Mouse (Mus musculus) spleen, adult 2 months (tissue): ENCODE results near the gene Xlr5c. TPM values are rescaled to one million over a fixed set of nuclear protein-coding genes. Genes with fewer than 3 reads are reported as not detected.
"Not testable (repeated sequence)": the region's sequence is repeated elsewhere in the genome, so short reads cannot be mapped to it uniquely, and the experiment has no call there.

ENCODE experiments used
- DNase-seq, 2 experiments: peaks; one replicate each; pipeline versions ENCODE4 v3.0.0 to v3.0.0-alpha.2; 2012 to 2021; ENCODE audit warnings: low spot score in 2 of 2, low read depth in 1 of 2
- H3K27ac ChIP-seq: fragments of 200-500 bp; 2 replicates; pipeline ENCODE4 v1.5.1; 2012; ENCODE audit warnings: low read length, inconsistent platforms; ENCODE audit not compliant: insufficient read depth
- H3K27me3 ChIP-seq: fragments of 200-500 bp; 2 replicates; pipeline ENCODE4 v1.6.1; 2012; ENCODE audit warnings: mild to moderate bottlenecking, moderate library complexity, low read length, inconsistent platforms; ENCODE audit not compliant: control insufficient read depth, insufficient read depth
- H3K36me3 ChIP-seq: fragments of 200-500 bp; 2 replicates; pipeline ENCODE4 v1.6.1; 2012; ENCODE audit warnings: mild to moderate bottlenecking, low read length, inconsistent platforms; ENCODE audit not compliant: control insufficient read depth, insufficient read depth
- H3K4me1 ChIP-seq: fragments of 200-500 bp; 2 replicates; pipeline ENCODE4 v1.6.1; 2011; ENCODE audit warnings: inconsistent platforms; ENCODE audit not compliant: control insufficient read depth, insufficient read depth, insufficient read length
- H3K4me3 ChIP-seq: fragments of 200-500 bp; 2 replicates; pipeline ENCODE4 v1.5.1; 2011; ENCODE audit warnings: mild to moderate bottlenecking, inconsistent platforms; ENCODE audit not compliant: insufficient read depth, insufficient read length; ENCODE audit errors: extremely low read depth
- CTCF ChIP-seq: fragments of 200-500 bp; IDR thresholded peaks from 2 replicates; pipeline ENCODE4 v1.5.1; 2011; ENCODE audit warnings: mild to moderate bottlenecking, inconsistent platforms; ENCODE audit not compliant: insufficient read depth, insufficient read length, insufficient replicate concordance; ENCODE audit errors: extremely low read depth
- POLR2A ChIP-seq: fragments of 200-500 bp; IDR thresholded peaks from 2 replicates; pipeline ENCODE4 v1.6.1; 2011; ENCODE audit warnings: low read depth, low read length, inconsistent platforms
- whole genome bisulfite sequencing: fragments of 180-500 bp; shearing (Covaris S2); methylation state at CpG from one replicate; pipeline ENCODE4 v1.1.7; 2018; 5-methylcytosine and 5-hydroxymethylcytosine counted together
- polyA plus RNA-seq: library from polyadenylated mRNA; depleted of rRNA; stranded (reverse); fragments of >200 nt; gene quantifications from 2 replicates; pipeline ENCODE4 v1.2.3, GENCODE M21; 2012; rRNA removed

Gene Xlr5c
- polyA plus RNA-seq: not detected in 2 replicates

DNA sequence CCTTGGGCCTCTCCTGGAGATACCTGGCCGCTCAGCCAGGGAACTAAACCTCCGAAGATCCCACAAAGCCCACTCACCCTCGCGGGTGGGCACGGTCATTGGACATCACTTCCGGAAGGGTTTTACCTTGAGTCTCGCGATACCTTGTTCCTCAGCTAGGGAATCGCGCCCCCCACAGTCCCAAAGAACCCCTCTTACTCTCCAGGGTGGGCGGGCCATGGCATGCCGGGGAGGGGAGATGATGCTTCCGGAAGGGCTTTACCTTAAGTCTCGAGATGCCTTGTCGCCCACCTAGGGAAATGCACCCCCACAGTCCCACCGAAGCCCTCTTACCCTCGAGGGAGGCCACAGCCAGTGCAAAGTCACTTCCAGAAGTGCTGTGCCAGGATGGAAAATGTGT, at the start of gene Xlr5c, which contains the start of gene Xlr5a:
Xlr5c (minus strand) TSS at position 101 of the 400 bp plus-strand sequence.
Xlr5a (minus strand) TSS at position 101 of the 400 bp plus-strand sequence.
- not testable (repeated sequence) for H3K4me1 ChIP-seq, H3K36me3 ChIP-seq, H3K27ac ChIP-seq, DNase-seq, H3K27me3 ChIP-seq, H3K4me3 ChIP-seq
- WGBS: 95% methylated on average over 16 of the region's 17 CpGs

DNA sequence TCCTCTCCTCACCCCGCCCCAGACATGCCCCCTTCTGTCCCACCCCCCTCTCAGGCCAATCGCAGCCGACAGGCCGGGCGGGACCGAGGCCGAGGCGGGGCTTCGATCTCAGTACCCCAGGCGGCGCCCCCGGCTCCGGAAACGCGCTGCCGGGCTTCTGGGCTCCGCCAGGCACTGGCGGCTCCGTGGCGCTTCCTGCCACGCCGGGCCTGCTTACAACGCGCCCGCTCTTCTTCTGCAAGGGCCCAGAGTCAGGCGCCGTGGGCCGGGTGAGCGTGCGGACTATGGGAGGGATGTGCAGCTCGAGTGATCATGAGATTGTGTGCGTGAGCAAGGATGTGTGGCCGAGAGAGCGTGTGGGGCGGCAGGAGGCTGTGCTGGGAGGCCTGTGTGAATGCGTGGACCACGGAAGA, 49.7 kb upstream of the Xlr5c start, which contains the start of gene Zfp275:
Zfp275 (plus strand) TSS at position 139 of the 413 bp plus-strand sequence.
- H3K36me3 ChIP-seq: no peaks in the 10 kb centered on the region
- DNase-seq: peak; percentile 36 to 72
- WGBS: 20% methylated on average over 37 of the region's 37 CpGs
- H3K27me3 ChIP-seq: no peaks in the 10 kb centered on the region
- peak; percentile 51; the same call in 1 of the 2 replicates for TF ChIP-seq POLR2A
- TF ChIP-seq CTCF: no peak
- H3K27ac ChIP-seq: peak within 1 kb of the TSS; percentile 82
- no peaks in the 10 kb centered on the region for H3K4me1 ChIP-seq
- H3K4me3 ChIP-seq: peak within 1 kb of the TSS; percentile 98

DNA sequence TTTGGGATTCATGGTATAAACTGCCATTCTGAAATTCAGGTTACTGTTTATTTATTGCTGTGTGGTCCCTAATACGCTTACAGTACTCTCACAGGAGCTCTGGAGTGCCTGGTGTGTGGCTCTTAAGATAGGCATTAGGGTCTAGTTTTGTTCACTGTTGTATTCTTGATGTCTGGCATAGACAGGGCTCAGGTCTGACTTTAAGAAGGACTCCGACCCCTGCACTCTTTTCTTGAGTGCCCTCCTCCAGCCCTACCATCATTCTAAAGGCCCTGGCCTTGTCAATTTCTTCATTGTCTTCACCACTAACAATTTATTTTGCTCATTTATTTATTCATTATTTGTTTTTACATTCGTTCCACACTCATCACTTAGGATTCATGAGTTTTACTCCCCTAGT, 49.3 kb upstream of the Xlr5c start:
- no peak for DNase-seq

DNA sequence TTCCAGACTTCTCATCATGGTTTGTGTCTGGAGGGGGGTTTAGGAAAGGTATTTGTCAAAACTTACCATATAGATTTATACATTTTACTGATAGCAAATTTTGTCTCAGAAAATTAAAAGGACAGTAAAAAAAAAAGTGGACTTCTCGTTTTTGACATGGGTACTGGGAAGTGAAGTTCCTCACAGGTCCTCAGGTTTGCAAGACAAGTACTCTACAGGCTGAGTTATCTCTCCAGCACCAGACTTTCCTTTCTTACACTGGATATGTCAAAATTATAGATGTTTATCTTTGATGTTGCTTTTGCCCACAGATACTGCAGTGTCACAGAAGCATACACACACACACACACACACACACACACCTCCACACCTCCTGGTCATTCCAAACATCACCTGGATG, 48.7 kb upstream of the Xlr5c start:
- H3K4me3 ChIP-seq: no peak overlapping the region
- no peaks in the 10 kb centered on the region for H3K27me3 ChIP-seq
- TF ChIP-seq POLR2A: no peak
- no peak overlapping the region for H3K27ac ChIP-seq
- WGBS: 33% methylated on average over 1 of the region's 1 CpGs
- H3K36me3 ChIP-seq: no peaks in the 10 kb centered on the region
- H3K4me1 ChIP-seq: no peaks in the 10 kb centered on the region
- DNase-seq: no peak

More for the DNA sequence above, 49.3 kb upstream of the Xlr5c start:
- no peak overlapping the region for H3K4me3 ChIP-seq
- no peaks in the 10 kb centered on the region for H3K36me3 ChIP-seq
- no peaks in the 10 kb centered on the region for H3K4me1 ChIP-seq
- no peaks in the 10 kb centered on the region for H3K27me3 ChIP-seq
- WGBS: 52% methylated on average over 3 of the region's 3 CpGs
- H3K27ac ChIP-seq: no peak overlapping the region
- TF ChIP-seq POLR2A: no peak
- TF ChIP-seq CTCF: no peak

DNA sequence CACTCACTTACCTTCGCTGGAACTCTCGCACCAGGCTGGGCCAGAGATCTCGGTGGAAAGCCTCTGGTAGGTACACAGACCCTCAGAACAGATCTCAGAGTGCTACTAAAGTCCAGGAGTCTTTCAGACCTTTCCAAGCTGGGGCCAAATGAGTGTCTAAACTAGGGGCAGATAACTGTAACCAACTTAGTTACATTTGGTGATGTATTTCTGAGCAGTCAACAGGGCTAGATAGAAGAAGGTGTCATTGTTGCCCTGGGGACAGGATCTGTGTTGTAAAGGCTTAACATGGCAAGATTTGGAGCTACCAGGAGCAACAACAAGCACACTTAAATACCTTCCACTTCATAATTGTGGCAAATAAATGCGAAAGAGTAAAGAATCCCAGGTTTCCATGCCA, 44.0 kb upstream of the Xlr5c start, which contains the start of gene Gm45015:
Gm45015 (minus strand) TSS at position 101 of the 400 bp plus-strand sequence.
- Histone ChIP-seq H3K27ac (no peak within 1 kb of the TSS), H3K4me1 (no peaks in the 10 kb centered on the region), H3K27me3 (no peaks in the 10 kb centered on the region), H3K36me3 (no peaks in the 10 kb centered on the region), H3K4me3 (no peak within 1 kb of the TSS)
- WGBS: 89% methylated on average over 4 of the region's 4 CpGs
- no peak for DNase-seq
- TF ChIP-seq POLR2A: no peak
- no peak for TF ChIP-seq CTCF

DNA sequence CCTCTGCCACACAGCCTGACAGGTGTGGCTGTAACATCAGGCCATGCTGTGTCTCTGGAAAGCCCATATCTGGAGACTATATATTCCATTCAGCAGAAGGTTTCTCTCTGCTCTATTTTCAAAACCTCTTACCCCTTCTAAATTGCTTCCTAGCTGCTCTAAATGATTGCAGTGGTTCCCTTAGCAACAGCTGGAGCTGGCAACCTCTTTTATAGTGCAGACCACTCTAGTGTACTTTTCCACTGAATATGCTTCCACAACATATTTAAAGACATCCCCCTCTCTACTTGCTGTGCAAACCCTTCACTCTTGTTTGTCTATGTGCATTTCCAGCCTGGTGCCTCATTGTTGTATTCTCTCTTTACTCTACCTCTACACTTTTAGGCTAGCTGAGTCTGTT, 40.8 kb upstream of the Xlr5c start:
- Histone ChIP-seq H3K4me1 (no peaks in the 10 kb centered on the region), H3K27ac (no peak overlapping the region), H3K4me3 (no peak overlapping the region), H3K36me3 (no peaks in the 10 kb centered on the region), H3K27me3 (no peaks in the 10 kb centered on the region)
- no peak for DNase-seq
- TF ChIP-seq POLR2A (no peak), CTCF (no peak)

DNA sequence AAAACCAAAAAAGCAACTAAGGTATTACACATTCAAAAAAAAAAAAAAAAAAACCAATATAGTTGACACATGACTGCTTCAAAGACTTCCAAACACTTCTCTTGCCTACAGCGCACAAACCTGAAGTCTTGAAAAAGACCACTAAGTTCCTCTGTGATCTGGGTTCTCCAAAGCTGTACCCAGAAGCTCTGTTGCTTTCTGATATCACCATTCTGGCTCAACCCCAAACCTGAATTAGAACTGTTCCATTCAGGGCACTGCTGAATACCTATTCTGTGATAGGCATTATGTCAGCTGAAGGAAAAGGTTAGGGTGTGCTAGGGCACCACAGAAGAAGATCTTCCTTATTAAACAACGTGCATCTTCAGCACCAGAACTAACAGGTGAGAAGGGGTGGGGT, 34.4 kb upstream of the Xlr5c start:
- H3K36me3 ChIP-seq: no peaks in the 10 kb centered on the region
- TF ChIP-seq POLR2A (no peak), CTCF (no peak)
- H3K4me1 ChIP-seq: no peaks in the 10 kb centered on the region

More for the DNA sequence above, 34.4 kb upstream of the Xlr5c start:
- DNase-seq: no peak
- Histone ChIP-seq H3K27me3 (no peaks in the 10 kb centered on the region), H3K27ac (no peak overlapping the region), H3K4me3 (no peak overlapping the region)
- WGBS: 67% methylated on average over 2 of the region's 2 CpGs
